Mouse (Mus musculus) spleen, adult 18-20 months (tissue): ENCODE results near the gene Csrp3.

Source experiments
- DNase-seq, 2 experiments: peaks; one replicate each; pipeline ENCODE4 v3.0.0; 2022; ENCODE audit warnings: mixed read lengths in 2 of 2

The Csrp3 gene

DNA sequence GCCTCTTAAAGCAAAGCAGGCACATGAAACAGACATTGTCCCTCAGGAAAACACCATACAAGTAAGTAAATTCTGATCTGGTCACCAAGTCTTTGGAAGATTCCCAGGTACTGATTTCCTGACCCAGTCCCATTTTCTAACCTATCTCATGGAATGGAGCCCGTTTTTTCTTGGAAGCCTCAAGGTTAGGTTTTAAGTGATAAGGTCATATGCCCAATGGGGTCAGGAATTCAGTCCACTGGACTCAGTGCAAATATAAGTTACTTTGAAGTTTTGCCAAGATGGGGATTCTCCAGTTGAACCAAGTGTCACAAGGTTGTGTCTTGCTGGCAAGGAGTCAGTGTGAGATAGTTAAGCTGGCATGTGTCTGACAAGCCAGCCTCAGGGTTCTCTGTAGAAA lies 23.2 kb downstream of the Csrp3 start:
- no peak for DNase-seq

GRCm38 (mm10) chr7:48823621-48824020 lies 24.2 kb downstream of the Csrp3 start:
- DNase-seq: no peak

- DNase-seq: no peak
Observed at GRCm38 (mm10) chr7:48821654-48822053, 26.2 kb downstream of the Csrp3 start.

GRCm38 (mm10) chr7:48813594-48813993 lies 34.2 kb downstream of the Csrp3 start:
- DNase-seq: no peak

- DNase-seq: no peak
Observed at GRCm38 (mm10) chr7:48812358-48812757, 35.5 kb downstream of the Csrp3 start.

DNA sequence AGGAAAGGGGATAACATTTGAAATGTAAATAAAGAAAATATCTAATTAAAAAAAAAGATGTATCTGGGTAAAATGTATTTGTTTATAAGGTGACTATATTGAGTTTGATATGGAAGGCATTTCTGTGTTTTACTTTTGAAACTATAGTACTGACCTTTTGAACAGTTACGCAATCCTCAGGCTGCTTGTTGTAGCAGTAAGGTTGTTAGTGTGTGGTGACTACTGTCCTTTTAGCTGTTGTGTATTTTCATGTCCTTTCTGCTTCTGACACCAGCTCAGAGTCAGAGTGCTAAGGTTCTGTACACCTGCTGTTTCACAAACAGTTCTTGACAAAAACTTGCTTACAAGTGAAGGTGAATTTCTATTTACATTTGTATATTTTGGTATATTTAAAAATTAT lies 37.2 kb downstream of the Csrp3 start:
- no peak for DNase-seq

DNA sequence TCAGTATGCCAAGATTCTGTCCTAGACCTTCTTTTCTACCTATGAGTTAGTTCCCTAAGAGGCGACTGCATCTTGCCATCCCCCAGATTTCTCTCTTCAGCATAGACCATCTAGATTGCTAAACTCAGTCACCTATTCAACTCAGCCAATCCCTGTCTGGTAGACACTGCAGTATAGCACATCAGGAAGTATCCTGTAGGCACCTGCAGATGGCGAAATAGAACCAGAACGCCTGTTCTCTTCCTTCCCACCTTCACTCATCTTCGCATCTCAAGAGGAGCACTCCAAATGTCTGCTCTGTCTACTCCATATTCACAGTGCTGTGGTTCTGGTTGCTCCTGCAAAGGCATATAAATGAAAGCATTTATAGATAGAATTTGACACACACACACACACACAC lies 41.2 kb downstream of the Csrp3 start:
- no peak for DNase-seq

- DNase-seq: no peak
Observed at GRCm38 (mm10) chr7:48803381-48803780, 44.5 kb downstream of the Csrp3 start.

GRCm38 (mm10) chr7:48795130-48795529 lies 52.7 kb downstream of the Csrp3 start:
- no peak for DNase-seq

DNA sequence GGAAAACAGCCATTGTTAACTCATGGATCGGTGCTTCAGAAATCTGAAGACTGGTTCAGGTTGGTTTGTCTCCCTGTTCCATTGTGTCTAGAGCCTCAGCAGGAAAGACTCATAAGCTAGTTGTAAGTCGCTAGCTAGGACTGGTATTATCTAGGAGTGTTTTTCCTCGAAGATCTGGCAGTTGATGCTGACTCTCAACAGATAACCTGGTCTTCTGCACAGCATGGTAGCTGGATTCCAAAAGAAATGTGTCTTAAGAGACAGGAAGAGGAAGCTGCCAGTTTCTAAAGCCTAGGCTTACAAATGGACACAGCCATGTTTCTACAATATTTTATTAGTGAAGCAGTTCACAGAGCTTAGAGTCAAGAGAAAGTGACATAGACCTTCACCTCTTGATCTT lies 56.4 kb downstream of the Csrp3 start:
- DNase-seq: no peak

GRCm38 (mm10) chr7:48790117-48790516 lies 57.7 kb downstream of the Csrp3 start:
- no peak for DNase-seq

GRCm38 (mm10) chr7:48788851-48789572 lies 58.8 kb downstream of the Csrp3 start, which contains the start of gene Zdhhc13:
Gene Zdhhc13 (plus strand): TSS chr7:48789003.
- DNase-seq: peak; percentile 89 to 92

- DNase-seq: peak in 1 of 2 experiments; percentile 9
Observed at GRCm38 (mm10) chr7:48788348-48788747, 59.5 kb downstream of the Csrp3 start.

DNA sequence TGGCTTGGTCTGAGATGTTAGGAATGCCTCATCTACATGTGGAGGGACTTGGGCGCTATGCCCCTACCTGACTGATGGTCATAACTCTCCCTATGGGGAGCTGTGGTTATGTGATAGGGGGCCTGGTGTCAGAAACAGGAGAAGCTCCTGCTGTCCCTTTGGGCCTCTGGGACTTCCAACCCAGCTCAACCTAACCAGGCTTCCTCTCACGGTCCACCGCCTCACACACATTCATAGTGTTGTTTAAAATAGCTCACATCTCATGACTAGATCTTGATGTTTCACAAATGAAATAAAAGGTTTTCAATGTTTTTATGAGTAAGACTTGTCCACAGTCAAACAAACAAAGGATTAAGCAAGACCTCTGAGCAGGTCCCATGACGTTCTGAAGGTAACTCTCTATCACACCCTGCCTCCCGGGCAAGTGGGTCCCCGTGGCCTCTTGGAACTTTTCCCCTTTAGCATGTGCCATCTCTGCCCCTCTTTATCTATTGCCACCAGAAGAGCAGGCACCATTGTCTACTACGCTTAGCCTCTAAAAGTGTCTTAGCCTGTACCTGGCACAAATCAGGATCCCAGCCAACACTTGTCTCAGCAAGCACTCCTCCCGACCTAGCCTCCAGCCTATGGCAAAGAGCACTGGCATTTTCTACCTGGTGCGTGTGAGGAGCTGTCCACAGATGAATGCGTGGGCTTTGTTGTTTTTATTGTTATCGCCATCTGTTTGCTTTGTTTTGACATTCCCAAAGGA lies 62.9 kb downstream of the Csrp3 start:
- DNase-seq: peak in 1 of 2 experiments; percentile 18

- no peak for DNase-seq
Observed at GRCm38 (mm10) chr7:48782432-48782831, 65.4 kb downstream of the Csrp3 start.
